Mouse (Mus musculus) limb, embryonic 13.5 days (tissue): ENCODE results near the gene Cars. TPM values are rescaled to one million over a fixed set of nuclear protein-coding genes. Genes with fewer than 3 reads are reported as not detected.
A peak's percentile ranks its signal among the peaks of the same experiment; 100 is the strongest.

Source experiments
- ATAC-seq: fragments of 200-750 bp; cut with Nextera tagmentation; 2 replicates; pipeline ENCODE4 v1.8.0; 2017; ENCODE audit warnings: low read depth, moderate number of reproducible peaks, moderate TSS enrichment; ENCODE audit not compliant: low FRiP score
- H3K27ac ChIP-seq: fragments of 300-500 bp; sonication (generic); 2 replicates; pipeline ENCODE4 v1.5.1; 2015; ENCODE audit warnings: inconsistent platforms, mild to moderate bottlenecking, moderate library complexity
- H3K27me3 ChIP-seq: fragments of 300-500 bp; sonication (generic); 2 replicates; pipeline ENCODE4 v1.6.1; 2015; ENCODE audit warnings: mild to moderate bottlenecking, inconsistent platforms
- H3K36me3 ChIP-seq: fragments of 300-500 bp; sonication (generic); 2 replicates; pipeline ENCODE4 v1.6.1; 2015; ENCODE audit warnings: inconsistent platforms, mild to moderate bottlenecking, moderate library complexity
- H3K4me1 ChIP-seq: fragments of 300-500 bp; sonication (generic); 2 replicates; pipeline ENCODE4 v1.6.1; 2015; ENCODE audit warnings: inconsistent platforms
- H3K4me2 ChIP-seq: fragments of 300-500 bp; sonication (generic); replicated peaks from 2 replicates; pipeline ENCODE4 v1.6.1; 2015; ENCODE audit warnings: inconsistent platforms, mild to moderate bottlenecking, moderate library complexity
- H3K4me3 ChIP-seq: fragments of 300-500 bp; sonication (generic); 2 replicates; pipeline ENCODE4 v1.5.1; 2015; ENCODE audit warnings: moderate library complexity, mild to moderate bottlenecking, inconsistent platforms
- H3K9ac ChIP-seq: fragments of 300-500 bp; sonication (generic); 2 replicates; pipeline ENCODE4 v1.6.1; 2015; ENCODE audit warnings: mild to moderate bottlenecking, inconsistent platforms
- H3K9me3 ChIP-seq: fragments of 300-500 bp; sonication (generic); 2 replicates; pipeline ENCODE4 v1.6.1; 2016; ENCODE audit warnings: inconsistent platforms
- WGBS: fragments of 180-500 bp; shearing (Covaris S2); methylation state at CpG from one replicate; pipeline ENCODE4 v1.1.7; 2015; 5-methylcytosine and 5-hydroxymethylcytosine counted together
- polyA plus RNA-seq: library from polyadenylated mRNA; unstranded; fragments of >200 nt; fragmentation: Nextera tagmentation; extraction: Ambion mirVana; gene quantifications from 2 replicates; pipeline ENCODE4 v1.2.1, GENCODE M21; 2015

The Cars gene
- polyA plus RNA-seq, 1 experiment from 2014 or later, result 62.8 TPM

DNA sequence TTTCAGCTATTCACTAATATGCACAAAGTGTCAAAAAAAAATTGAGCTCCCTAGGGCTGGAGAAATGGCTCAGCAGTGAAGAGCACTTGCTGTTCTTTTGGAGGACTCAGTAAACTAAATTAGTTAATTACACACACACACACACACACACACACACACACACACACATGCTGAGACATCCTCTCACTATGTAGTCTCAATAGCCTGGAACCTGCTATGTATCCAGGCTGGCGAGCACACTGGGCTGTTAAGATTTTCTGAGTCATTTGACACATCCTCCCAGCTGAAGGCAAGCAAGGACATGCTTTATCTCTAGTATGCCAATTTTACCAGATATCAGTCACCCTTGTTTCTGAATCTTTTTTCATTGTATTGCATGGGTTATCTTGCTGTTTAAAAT is 21.1 kb upstream of the Cars start:
- 64% methylated on average over 1 of the region's 1 CpGs for WGBS
- Histone ChIP-seq H3K4me3 (no peak overlapping the region), H3K36me3 (no peaks in the 10 kb centered on the region), H3K9me3 (no peaks in the 10 kb centered on the region), H3K9ac (no peak overlapping the region), H3K4me2 (no peak overlapping the region), H3K27me3 (no peaks in the 10 kb centered on the region), H3K27ac (no peak overlapping the region), H3K4me1 (no peaks in the 10 kb centered on the region)
- ATAC-seq, result no peak

DNA sequence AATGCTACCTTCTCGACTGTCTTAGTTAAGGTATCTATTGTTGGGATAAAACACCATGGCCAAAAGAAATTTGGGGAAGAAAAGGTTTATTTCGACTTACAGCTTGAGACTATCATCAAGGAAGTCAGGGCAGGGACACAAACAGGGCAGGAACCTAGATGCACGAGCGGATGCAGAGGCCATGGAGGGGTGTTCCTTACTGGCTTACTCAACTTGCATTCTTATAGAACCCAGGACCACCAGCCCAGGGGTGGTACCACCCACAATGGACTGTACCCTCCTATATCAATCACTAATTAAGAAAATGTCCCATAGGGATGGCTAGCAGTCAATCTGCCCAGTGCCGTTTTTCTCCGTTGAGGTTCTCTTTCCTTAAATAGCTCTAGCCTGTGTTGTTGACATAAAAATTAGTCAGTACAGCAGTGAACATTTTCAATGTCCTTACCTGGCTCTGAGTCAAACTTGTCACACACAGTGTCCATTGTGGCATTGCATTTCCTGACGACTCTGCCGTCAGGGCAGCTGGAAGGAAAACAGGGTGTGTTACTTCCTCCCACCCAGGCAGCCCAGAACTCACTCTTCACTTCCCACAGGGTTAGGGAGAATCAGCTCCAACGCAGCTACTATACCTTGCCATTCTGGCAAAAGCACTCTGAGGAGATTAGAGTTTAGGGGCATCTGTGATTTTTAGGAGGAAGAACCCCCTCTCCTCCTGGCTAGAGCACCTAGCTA is 14.7 kb upstream of the Cars start:
- Histone ChIP-seq H3K4me3 (no peak overlapping the region), H3K27ac (no peak overlapping the region), H3K4me2 (no peak overlapping the region), H3K27me3 (no peaks in the 10 kb centered on the region), H3K4me1 (no peaks in the 10 kb centered on the region), H3K9me3 (no peaks in the 10 kb centered on the region), H3K9ac (no peak overlapping the region), H3K36me3 (no peaks in the 10 kb centered on the region)
- WGBS, result 67% methylated on average over 9 of the region's 9 CpGs
- ATAC-seq, result no peak

DNA sequence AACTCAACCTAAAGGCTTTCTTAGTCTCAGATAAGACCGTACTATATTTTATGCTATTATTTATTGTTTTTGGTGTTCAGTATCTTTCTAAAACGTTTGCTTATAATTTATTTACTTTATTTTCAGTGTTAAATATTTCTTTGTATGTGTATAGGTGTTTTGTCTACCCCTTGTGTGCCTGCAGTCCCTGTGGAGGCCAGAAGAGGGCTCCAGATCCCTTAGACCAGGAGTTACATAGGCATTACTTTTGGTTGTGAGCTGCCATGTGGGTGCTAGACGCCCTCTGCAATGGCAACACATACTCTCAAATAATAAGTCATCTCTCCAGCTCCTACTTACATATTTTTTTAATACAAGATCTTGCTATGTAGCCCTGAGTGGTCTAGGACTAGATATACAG is 12.3 kb upstream of the Cars start:
- Histone ChIP-seq H3K4me1 (no peaks in the 10 kb centered on the region), H3K27ac (no peak overlapping the region), H3K4me2 (no peak overlapping the region), H3K9me3 (no peaks in the 10 kb centered on the region), H3K27me3 (no peaks in the 10 kb centered on the region), H3K4me3 (no peak overlapping the region), H3K36me3 (no peaks in the 10 kb centered on the region), H3K9ac (no peak overlapping the region)
- 55% methylated on average over 3 of the region's 3 CpGs for WGBS
- ATAC-seq, result no peak

GRCm38 (mm10) chr7:143605321-143605720 is 5.4 kb upstream of the Cars start:
- no peak for ATAC-seq
- Histone ChIP-seq H3K9ac (no peak overlapping the region), H3K4me3 (no peak overlapping the region), H3K27ac (no peak overlapping the region), H3K4me1 (no peaks in the 10 kb centered on the region), H3K27me3 (no peaks in the 10 kb centered on the region), H3K36me3 (no peaks in the 10 kb centered on the region), H3K4me2 (no peak overlapping the region), H3K9me3 (no peaks in the 10 kb centered on the region; the same call in 1 of the 2 replicates)
- WGBS, result 86% methylated on average over 3 of the region's 3 CpGs

DNA sequence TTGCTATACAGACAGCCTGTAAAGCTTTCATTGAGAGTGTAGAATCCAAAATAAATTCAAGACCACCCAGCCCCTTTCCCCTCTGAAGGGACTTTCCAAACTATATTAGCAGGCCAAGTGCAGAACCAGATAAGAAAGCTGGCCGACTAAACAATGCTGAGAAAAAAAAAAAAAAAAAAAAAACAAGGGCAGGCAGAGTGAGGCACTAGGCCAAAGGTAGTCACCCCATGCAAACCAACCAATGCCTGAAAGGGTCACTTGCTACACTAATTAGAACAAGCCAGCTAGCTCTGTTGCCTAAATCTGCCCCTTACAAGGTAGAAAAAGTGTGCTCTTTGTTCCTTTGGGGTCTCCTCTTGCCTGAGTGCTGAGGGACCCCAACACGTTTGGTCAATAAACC is 5.0 kb upstream of the Cars start:
- H3K9ac ChIP-seq, result no peak overlapping the region
- H3K4me3 ChIP-seq, result no peak overlapping the region
- no peak for ATAC-seq
- 73% methylated on average over 2 of the region's 2 CpGs for WGBS
- H3K36me3 ChIP-seq, result no peaks in the 10 kb centered on the region
- no peaks in the 10 kb centered on the region; the same call in 1 of the 2 replicates for H3K9me3 ChIP-seq
- H3K4me2 ChIP-seq, result no peak overlapping the region
- H3K4me1 ChIP-seq, result no peaks in the 10 kb centered on the region
- H3K27me3 ChIP-seq, result no peaks in the 10 kb centered on the region
- no peak overlapping the region for H3K27ac ChIP-seq

DNA sequence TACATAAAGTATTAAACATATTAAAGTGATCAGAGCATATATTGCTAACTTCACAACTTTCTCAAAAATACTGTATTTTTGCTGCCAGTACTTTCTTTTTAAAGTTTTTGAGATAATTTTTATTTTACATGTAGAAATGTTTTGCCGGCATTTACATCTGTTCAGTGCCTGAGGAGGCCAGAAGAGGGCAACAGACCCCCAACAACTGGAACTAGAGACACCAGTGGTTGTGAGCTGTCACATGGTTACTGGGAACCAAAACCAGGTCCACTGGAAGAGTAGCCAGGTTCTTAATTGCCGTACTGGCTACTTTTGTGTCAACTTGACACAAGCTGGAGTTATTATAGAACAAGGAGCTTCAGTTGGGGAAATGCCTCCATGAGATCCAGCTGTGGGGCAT is 1.8 kb upstream of the Cars start:
- H3K9ac ChIP-seq, result no peak overlapping the region
- no peaks in the 10 kb centered on the region for H3K27me3 ChIP-seq
- H3K36me3 ChIP-seq, result no peaks in the 10 kb centered on the region
- WGBS, result 71% methylated on average over 2 of the region's 2 CpGs
- ATAC-seq, result no peak
- peaks cover 13% of the 10 kb centered on the region for H3K4me1 ChIP-seq
- H3K4me2 ChIP-seq, result no peak overlapping the region
- H3K9me3 ChIP-seq, result no peaks in the 10 kb centered on the region; the same call in 1 of the 2 replicates
- H3K27ac ChIP-seq, result no peak overlapping the region
- no peak overlapping the region for H3K4me3 ChIP-seq

GRCm38 (mm10) chr7:143600231-143600740 is 396 bp upstream of the Cars start:
- Histone ChIP-seq H3K4me1 (peaks cover 13% of the 10 kb centered on the region), H3K27ac (no peak overlapping the region), H3K9me3 (no peaks in the 10 kb centered on the region), H3K9ac (peak overlapping the region; percentile 35; the same call in 1 of the 2 replicates), H3K27me3 (no peaks in the 10 kb centered on the region), H3K4me3 (peak overlapping the region; percentile 92), H3K4me2 (peak overlapping the region; percentile 94), H3K36me3 (peaks cover 7% of the 10 kb centered on the region)
- ATAC-seq, result no peak
- 7% methylated on average over 15 of the region's 15 CpGs for WGBS

DNA sequence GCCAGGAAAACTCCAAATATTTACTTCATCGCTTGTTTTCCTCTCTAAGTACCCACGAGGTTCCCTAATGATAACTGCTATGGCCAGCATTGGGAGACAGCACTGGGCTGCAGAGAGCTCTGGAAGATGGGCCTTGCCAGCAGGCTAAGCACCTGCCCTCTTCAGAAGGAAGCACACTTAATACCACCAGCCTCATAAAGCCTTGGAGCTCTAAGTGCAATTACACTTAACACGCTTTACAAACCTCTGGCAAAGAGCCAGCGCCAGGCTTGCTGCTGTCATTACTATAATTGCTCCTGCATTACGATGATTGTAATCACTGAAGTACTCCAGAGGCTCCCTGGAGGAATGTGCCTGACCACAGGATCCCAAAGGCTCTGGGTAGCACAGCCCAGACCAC is 5.0 kb downstream of the Cars start:
- no peak for ATAC-seq

DNA sequence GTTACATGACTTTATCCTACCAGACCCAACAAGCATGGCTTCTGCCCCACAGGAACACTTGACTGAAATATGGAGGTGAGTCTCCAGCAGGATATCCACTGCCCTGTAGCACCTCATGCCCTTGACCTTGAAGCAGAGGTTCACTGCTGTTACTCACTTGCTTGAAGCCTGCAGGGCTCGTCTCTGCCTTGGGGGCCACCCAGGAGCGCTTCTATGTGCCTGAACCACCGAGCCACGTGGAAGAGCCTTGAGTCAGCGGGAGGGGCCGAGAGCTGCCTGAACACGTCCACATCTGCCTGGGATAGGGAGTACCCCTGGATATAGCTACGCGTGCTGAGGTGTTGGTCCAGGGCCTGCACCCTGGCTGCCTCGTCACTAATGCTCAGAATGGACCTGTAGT is 7.6 kb downstream of the Cars start:
- ATAC-seq, result no peak
- H3K4me1 ChIP-seq, result peaks cover 8% of the 10 kb centered on the region; the same call in 1 of the 2 replicates
- no peak overlapping the region for H3K4me2 ChIP-seq
- no peak overlapping the region for H3K4me3 ChIP-seq
- 86% methylated on average over 10 of the region's 10 CpGs for WGBS
- H3K27me3 ChIP-seq, result no peaks in the 10 kb centered on the region
- H3K9me3 ChIP-seq, result no peaks in the 10 kb centered on the region
- no peak overlapping the region for H3K9ac ChIP-seq
- no peak overlapping the region for H3K27ac ChIP-seq
- H3K36me3 ChIP-seq, result peaks cover 68% of the 10 kb centered on the region

More for the DNA sequence above, 5.0 kb downstream of the Cars start:
- Histone ChIP-seq H3K4me2 (no peak overlapping the region), H3K4me1 (peaks cover 21% of the 10 kb centered on the region), H3K9me3 (no peaks in the 10 kb centered on the region), H3K27me3 (no peaks in the 10 kb centered on the region), H3K27ac (no peak overlapping the region), H3K9ac (no peak overlapping the region), H3K36me3 (peaks cover 42% of the 10 kb centered on the region), H3K4me3 (no peak overlapping the region)
- 38% methylated on average over 5 of the region's 5 CpGs for WGBS

GRCm38 (mm10) chr7:143588006-143588405 is 11.9 kb downstream of the Cars start:
- peaks cover 97% of the 10 kb centered on the region for H3K36me3 ChIP-seq
- ATAC-seq, result no peak
- no peaks in the 10 kb centered on the region for H3K4me1 ChIP-seq
- H3K4me3 ChIP-seq, result no peak overlapping the region
- 91% methylated on average over 4 of the region's 4 CpGs for WGBS
- no peaks in the 10 kb centered on the region for H3K27me3 ChIP-seq
- no peak overlapping the region for H3K27ac ChIP-seq
- H3K9ac ChIP-seq, result no peak overlapping the region
- H3K4me2 ChIP-seq, result no peak overlapping the region
- H3K9me3 ChIP-seq, result no peaks in the 10 kb centered on the region

DNA sequence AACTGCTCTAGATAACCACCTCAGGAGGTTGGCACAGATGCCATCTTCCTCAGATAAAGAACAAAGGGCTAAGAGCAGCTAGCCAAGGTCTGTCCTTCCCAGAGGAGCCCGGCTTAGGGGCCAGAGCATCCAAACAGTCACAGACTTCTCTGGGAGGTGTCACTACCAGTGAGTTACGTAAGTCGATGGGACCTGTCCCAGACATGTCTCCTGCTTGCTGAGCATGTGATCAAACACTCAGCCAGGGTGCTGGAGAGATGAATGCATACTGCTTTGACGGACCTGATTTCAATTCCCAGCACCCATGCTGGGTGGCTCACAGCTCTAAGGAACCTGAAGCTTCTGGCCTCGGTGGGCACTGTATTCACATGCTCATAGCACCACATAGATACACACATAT is 12.3 kb downstream of the Cars start:
- Histone ChIP-seq H3K27ac (no peak overlapping the region), H3K36me3 (peaks cover 97% of the 10 kb centered on the region), H3K4me2 (no peak overlapping the region), H3K9ac (no peak overlapping the region), H3K4me3 (no peak overlapping the region), H3K27me3 (no peaks in the 10 kb centered on the region), H3K4me1 (no peaks in the 10 kb centered on the region), H3K9me3 (no peaks in the 10 kb centered on the region)
- 91% methylated on average over 5 of the region's 5 CpGs for WGBS
- no peak for ATAC-seq

GRCm38 (mm10) chr7:143583956-143584355 is 15.9 kb downstream of the Cars start:
- Histone ChIP-seq H3K9ac (no peak overlapping the region), H3K9me3 (no peaks in the 10 kb centered on the region), H3K4me1 (no peaks in the 10 kb centered on the region), H3K27me3 (no peaks in the 10 kb centered on the region), H3K4me3 (no peak overlapping the region), H3K4me2 (no peak overlapping the region), H3K36me3 (peaks cover 93% of the 10 kb centered on the region), H3K27ac (no peak overlapping the region)
- WGBS, result 36% methylated on average over 3 of the region's 3 CpGs
- ATAC-seq, result no peak

DNA sequence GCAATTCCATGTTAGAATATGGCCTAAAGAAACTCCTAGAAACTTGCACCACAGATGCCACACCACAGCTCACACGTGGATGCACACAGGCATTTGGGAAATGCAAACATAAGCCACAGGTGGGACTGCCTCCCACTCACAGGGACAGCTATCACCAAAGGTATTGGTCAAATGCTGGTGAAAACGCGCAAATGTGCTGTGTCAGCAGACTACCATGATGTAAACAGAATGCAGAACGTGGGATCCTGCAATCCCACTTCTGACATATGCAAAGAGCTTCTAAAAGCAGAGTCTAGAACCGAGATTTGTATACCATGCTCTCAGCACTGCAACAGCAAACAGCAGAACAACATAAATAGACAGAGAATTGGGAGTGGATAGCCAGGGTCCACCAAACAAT is 16.9 kb downstream of the Cars start:
- 91% methylated on average over 5 of the region's 5 CpGs for WGBS
- Histone ChIP-seq H3K4me3 (no peak overlapping the region), H3K4me1 (no peaks in the 10 kb centered on the region), H3K4me2 (no peak overlapping the region), H3K36me3 (peaks cover 93% of the 10 kb centered on the region), H3K27ac (no peak overlapping the region), H3K9me3 (no peaks in the 10 kb centered on the region), H3K9ac (no peak overlapping the region), H3K27me3 (no peaks in the 10 kb centered on the region)
- ATAC-seq, result no peak
